Mouse (Mus musculus) G1E (cell line): ENCODE data around the gene Mphosph9. TPM values are rescaled to one million over a fixed set of nuclear protein-coding genes. Genes with fewer than 3 reads are reported as not detected.

Source experiments
- ATAC-seq: 2 replicates; pipeline ENCODE4 v1.8.0; 2016; ENCODE audit warnings: mild to moderate bottlenecking; ENCODE audit not compliant: insufficient number of reproducible peaks, poor library complexity, low FRiP score, severe bottlenecking; ENCODE audit errors: extremely low read depth
- DNase-seq: peaks from one replicate; pipeline ENCODE4 v3.0.0; 2012; ENCODE audit warnings: low spot score
- H3K27me3 ChIP-seq: 2 replicates; pipeline ENCODE4 v1.6.1; 2012; ENCODE audit warnings: mild to moderate bottlenecking, low read length, inconsistent platforms; ENCODE audit not compliant: insufficient read depth
- H3K36me3 ChIP-seq: replicated peaks from 2 replicates; pipeline ENCODE3; 2012; ENCODE audit warnings: mild to moderate bottlenecking, inconsistent platforms
- H3K4me1 ChIP-seq: 2 replicates; pipeline ENCODE4 v1.6.1; 2012; ENCODE audit warnings: low read depth, low read length, inconsistent platforms, mixed read lengths; ENCODE audit not compliant: insufficient read depth
- H3K4me3 ChIP-seq: 2 replicates; pipeline ENCODE4 v1.5.1; 2012; ENCODE audit warnings: low read depth, mild to moderate bottlenecking, inconsistent platforms, low read length, moderate library complexity, mixed read lengths
- H3K9me3 ChIP-seq: replicated peaks from 2 replicates; pipeline ENCODE4 v1.6.1; 2012; ENCODE audit warnings: inconsistent platforms
- CTCF ChIP-seq: IDR thresholded peaks from 2 replicates; pipeline ENCODE4 v1.5.1; 2012; ENCODE audit warnings: low read depth, low read length, inconsistent platforms, mixed read lengths
- GATA1 ChIP-seq: IDR thresholded peaks from 2 replicates; pipeline ENCODE4 v1.6.1; 2012; ENCODE audit warnings: borderline replicate concordance, low read length, inconsistent platforms, mixed read lengths
- GATA2 ChIP-seq: IDR thresholded peaks from 2 replicates; pipeline ENCODE4 v1.6.1; 2012; ENCODE audit warnings: low read depth, low read length, inconsistent platforms, borderline replicate concordance
- POLR2AphosphoS5 ChIP-seq: IDR thresholded peaks from 2 replicates; pipeline ENCODE4 v1.6.1; 2012; ENCODE audit warnings: low read depth, low read length, inconsistent platforms; ENCODE audit not compliant: insufficient replicate concordance
- TAL1 ChIP-seq: conservative IDR thresholded peaks from 2 replicates; pipeline ENCODE4 v1.6.1; 2012; ENCODE audit warnings: low read depth, low read length, inconsistent platforms, mixed read lengths
- polyA plus RNA-seq: library from polyadenylated mRNA; stranded (reverse); fragments of >175 nt; gene quantifications from 2 replicates; pipeline ENCODE4 v1.2.3, GENCODE M21; 2012
- total RNA-seq, 2 experiments: library from RNA; stranded (forward) in 1 of 2; stranded (reverse) in 1 of 2; fragments of 200-1000 nt in 1 of 2; fragments of >200 nt in 1 of 2; fragmentation: Nextera tagmentation in 1 of 2; gene quantifications; 2 replicates each; pipeline ENCODE4 v1.2.3; 2014 to 2017

Mphosph9 gene
- total and polyA plus RNA-seq, 3 experiments: 2.0 to 24.2 (median 23.2) TPM

- no peaks in the 10 kb centered on the region for H3K27me3 ChIP-seq
- TF ChIP-seq GATA2: no peak
- TF ChIP-seq CTCF: no peak
- TF ChIP-seq POLR2AphosphoS5: no peak
- ATAC-seq (no peak), DNase-seq (peak; percentile 62)
- peaks cover 53% of the 10 kb centered on the region for H3K4me1 ChIP-seq
- H3K4me3 ChIP-seq: peak overlapping the region; percentile 82
- H3K36me3 ChIP-seq: peaks cover 32% of the 10 kb centered on the region
- H3K9me3 ChIP-seq: no peaks in the 10 kb centered on the region
Observed at GRCm38 (mm10) chr5:124353726-124354547, 26.2 kb upstream of the Mphosph9 start.

- Histone ChIP-seq H3K4me3 (peak overlapping the region; percentile 82), H3K27me3 (no peaks in the 10 kb centered on the region), H3K4me1 (peaks cover 55% of the 10 kb centered on the region), H3K9me3 (no peaks in the 10 kb centered on the region), H3K36me3 (peaks cover 40% of the 10 kb centered on the region)
- no peak for TF ChIP-seq TAL1
- no peak for ATAC-seq
- peak; percentile 35 for DNase-seq
Observed at GRCm38 (mm10) chr5:124353011-124353725, 25.4 kb upstream of the Mphosph9 start.

- H3K9me3 ChIP-seq: no peaks in the 10 kb centered on the region
- TF ChIP-seq GATA2 (no peak), CTCF (no peak)
- ATAC-seq (peak; percentile 60), DNase-seq (peak; percentile 81)
- peaks cover 43% of the 10 kb centered on the region for H3K36me3 ChIP-seq
- peaks cover 51% of the 10 kb centered on the region for H3K4me1 ChIP-seq
- H3K27me3 ChIP-seq: no peaks in the 10 kb centered on the region
- peak overlapping the region; percentile 82 for H3K4me3 ChIP-seq
Observed at GRCm38 (mm10) chr5:124352141-124352920, 24.6 kb upstream of the Mphosph9 start.

GRCm38 (mm10) chr5:124351604-124352003 is 23.8 kb upstream of the Mphosph9 start:
- no peak for TF ChIP-seq CTCF
- TF ChIP-seq TAL1: no peak
- no peak for TF ChIP-seq GATA2
- TF ChIP-seq POLR2AphosphoS5: no peak
- TF ChIP-seq GATA1: no peak
- H3K4me1 ChIP-seq: peaks cover 55% of the 10 kb centered on the region
- peaks cover 48% of the 10 kb centered on the region for H3K36me3 ChIP-seq
- DNase-seq (no peak), ATAC-seq (no peak)
- H3K4me3 ChIP-seq: peak overlapping the region; percentile 82; the same call in 1 of the 2 replicates
- no peaks in the 10 kb centered on the region for H3K27me3 ChIP-seq
- H3K9me3 ChIP-seq: no peaks in the 10 kb centered on the region

- Histone ChIP-seq H3K36me3 (peaks cover 52% of the 10 kb centered on the region), H3K4me1 (peaks cover 58% of the 10 kb centered on the region), H3K9me3 (no peaks in the 10 kb centered on the region), H3K27me3 (no peaks in the 10 kb centered on the region), H3K4me3 (peak overlapping the region; percentile 59; the same call in 1 of the 2 replicates)
- ATAC-seq (peak; percentile 24; the same call in 1 of the 2 replicates), DNase-seq (peak; percentile 39)
- TF ChIP-seq TAL1 (no peak), CTCF (no peak), GATA2 (no peak), GATA1 (no peak), POLR2AphosphoS5 (no peak)
Observed at GRCm38 (mm10) chr5:124351111-124351560, 23.4 kb upstream of the Mphosph9 start.

- Histone ChIP-seq H3K27me3 (no peaks in the 10 kb centered on the region), H3K36me3 (peaks cover 56% of the 10 kb centered on the region), H3K9me3 (no peaks in the 10 kb centered on the region), H3K4me3 (no peak overlapping the region), H3K4me1 (peaks cover 54% of the 10 kb centered on the region)
- TF ChIP-seq GATA1 (no peak), TAL1 (no peak), POLR2AphosphoS5 (no peak)
- DNase-seq: no peak
- no peak for ATAC-seq
Observed at GRCm38 (mm10) chr5:124350350-124350749, 22.6 kb upstream of the Mphosph9 start.
